Mouse (Mus musculus): ENCODE results near the gene Prrc2a. TPM values are rescaled to one million over a fixed set of nuclear protein-coding genes. Genes with fewer than 3 reads are reported as not detected.

Prrc2a gene
- polyA plus RNA-seq (2012; rRNA removed) (404 and 512 TPM in 2 replicates), polyA plus RNA-seq (2014; fragmentation: Nextera tagmentation; extraction: Ambion mirVana) (192 and 196 TPM in 2 replicates)

DNA sequence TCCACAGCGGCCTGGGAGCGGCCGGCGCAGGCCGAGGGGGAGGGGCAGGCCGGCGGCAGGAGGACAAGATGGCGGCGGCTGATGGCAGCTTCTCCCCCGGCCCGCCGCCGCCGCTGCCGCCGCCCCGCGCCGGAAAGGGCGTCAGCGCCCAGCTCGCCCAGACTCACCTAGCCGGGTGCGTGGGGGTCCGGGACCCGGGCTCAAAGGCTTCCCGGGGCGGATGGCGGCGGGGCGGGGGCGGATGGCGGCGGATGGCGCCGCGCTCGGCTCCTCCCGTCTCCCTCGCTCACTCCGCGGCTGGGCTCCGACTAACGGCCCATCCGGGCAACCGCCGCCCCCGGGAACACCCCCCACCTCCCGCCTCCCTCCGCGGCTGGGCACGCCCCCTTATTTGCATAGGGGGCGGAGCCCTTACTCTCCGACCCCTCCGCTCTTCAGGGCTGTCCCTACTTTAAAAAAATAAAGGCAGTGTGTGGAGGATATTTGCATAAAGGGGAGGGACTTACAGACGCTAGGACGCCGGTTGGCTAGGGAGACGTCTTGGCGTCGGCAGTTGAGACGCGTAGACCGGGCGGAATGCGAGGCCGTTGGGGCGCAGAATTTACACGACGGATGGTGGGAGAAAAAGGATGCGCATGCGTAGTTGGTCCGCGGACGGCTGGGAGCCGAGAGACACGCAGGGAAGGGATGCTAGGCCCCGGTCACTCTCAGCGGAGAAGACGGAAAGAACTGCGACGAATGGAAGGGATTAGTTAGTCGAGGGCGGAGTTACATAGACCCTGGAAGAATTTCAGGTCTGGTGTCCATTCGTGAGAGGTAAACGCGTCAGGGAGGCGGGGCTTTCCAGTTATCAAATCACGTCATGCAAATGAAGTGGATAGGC, at the start of gene Prrc2a:
Prrc2a (minus strand) TSS at position 330 of the 883 bp plus-strand sequence.
- peak within 1 kb of the TSS; percentile 85 for H3K4me2 ChIP-seq (replicated peaks; ENCODE audit: low read depth, low read length, severe bottlenecking)
- peak within 1 kb of the TSS; percentile 99 for H3K4me3 ChIP-seq (replicated peaks; ENCODE audit: low read length)
- WGBS: 0% methylated on average over 46 of the region's 89 CpGs
- peak; percentile 96 for ATAC-seq (ENCODE audit: low FRiP score, low read depth)
- H3K9ac ChIP-seq (ENCODE audit: low read depth, low read length, severe bottlenecking): peak within 1 kb of the TSS; percentile 99
- peaks cover 29% of the 10 kb centered on the region for H3K36me3 ChIP-seq (ENCODE audit: control insufficient read depth, insufficient read depth, low read length)
- peak; percentile 53; the same call in 1 of the 2 replicates for TF ChIP-seq POLR2A (IDR thresholded peaks at IDR 0.05; ENCODE audit: borderline replicate concordance, extremely low read depth, insufficient read depth, insufficient read length)
- no peaks in the 10 kb centered on the region for H3K9me3 ChIP-seq (ENCODE audit: control insufficient read depth, low read length)
- H3K27me3 ChIP-seq (ENCODE audit: control insufficient read depth, insufficient read depth, low read length): no peaks in the 10 kb centered on the region
- H3K4me1 ChIP-seq (ENCODE audit: control insufficient read depth, insufficient read depth, low read length): peaks cover 14% of the 10 kb centered on the region
- H3K27ac ChIP-seq (replicated peaks; ENCODE audit: low read depth, low read length): peak within 1 kb of the TSS; percentile 96
- DNase-seq (ENCODE audit: low spot score): peak; percentile 98

DNA sequence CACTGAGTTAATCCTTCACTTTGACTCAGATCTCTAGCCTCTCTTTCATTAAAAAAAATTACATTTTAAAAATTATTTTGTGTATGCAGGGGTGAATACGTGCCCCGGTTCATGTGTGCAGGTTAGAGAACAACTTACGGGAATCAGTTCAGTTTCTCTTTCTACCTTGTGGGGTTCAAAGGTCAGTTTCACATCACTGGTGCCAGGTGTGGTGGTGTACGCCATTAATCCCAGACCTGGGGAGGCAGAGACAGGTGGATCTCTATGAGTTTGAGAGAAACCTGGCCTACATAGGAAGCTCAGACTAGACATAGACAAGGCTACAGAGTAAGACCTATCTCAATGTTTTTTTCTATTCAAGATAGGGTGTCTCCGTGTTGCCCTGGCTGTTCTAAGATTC, 48.4 kb upstream of the Prrc2a start:
- no peak overlapping the region for H3K27ac ChIP-seq (replicated peaks; ENCODE audit: low read depth, low read length)
- H3K4me2 ChIP-seq (replicated peaks; ENCODE audit: low read depth, low read length, severe bottlenecking): no peak overlapping the region
- H3K9ac ChIP-seq (ENCODE audit: low read depth, low read length, severe bottlenecking): no peak overlapping the region
- no peaks in the 10 kb centered on the region for H3K4me1 ChIP-seq (ENCODE audit: control insufficient read depth, insufficient read depth, low read length)
- H3K36me3 ChIP-seq (ENCODE audit: control insufficient read depth, insufficient read depth, low read length): no peaks in the 10 kb centered on the region
- no peaks in the 10 kb centered on the region for H3K27me3 ChIP-seq (ENCODE audit: control insufficient read depth, insufficient read depth, low read length)
- H3K9me3 ChIP-seq (ENCODE audit: control insufficient read depth, low read length): no peaks in the 10 kb centered on the region
- WGBS: 87% methylated on average over 5 of the region's 5 CpGs
- DNase-seq (ENCODE audit: low spot score) (no peak), ATAC-seq (ENCODE audit: low FRiP score, low read depth) (no peak)
- no peak overlapping the region for H3K4me3 ChIP-seq (replicated peaks; ENCODE audit: low read length)
- no peak for TF ChIP-seq POLR2A (IDR thresholded peaks at IDR 0.05; ENCODE audit: borderline replicate concordance, extremely low read depth, insufficient read depth, insufficient read length)

DNA sequence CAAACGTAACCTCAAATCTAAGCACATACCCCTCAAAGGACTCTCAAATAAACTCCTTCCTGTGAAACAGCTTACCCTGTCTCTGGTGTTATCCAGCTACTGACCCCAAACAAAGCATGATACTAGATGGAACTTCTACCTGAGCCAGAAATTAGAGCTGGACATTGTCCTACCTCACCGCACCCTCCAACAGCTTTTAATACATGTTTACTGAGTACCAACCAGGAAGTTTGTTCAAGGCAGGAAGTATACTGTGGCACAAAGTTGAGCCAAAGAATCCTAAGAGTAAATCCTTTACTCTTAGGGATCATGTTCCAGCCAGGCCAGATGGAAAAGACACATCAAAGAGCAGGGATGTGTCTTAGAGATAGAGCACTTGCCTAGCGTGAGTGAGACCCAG, 45.9 kb upstream of the Prrc2a start:
- no peak for TF ChIP-seq POLR2A (IDR thresholded peaks at IDR 0.05; ENCODE audit: borderline replicate concordance, extremely low read depth, insufficient read depth, insufficient read length)
- H3K4me3 ChIP-seq (replicated peaks; ENCODE audit: low read length): no peak overlapping the region
- 64% methylated on average over 3 of the region's 3 CpGs for WGBS

DNA sequence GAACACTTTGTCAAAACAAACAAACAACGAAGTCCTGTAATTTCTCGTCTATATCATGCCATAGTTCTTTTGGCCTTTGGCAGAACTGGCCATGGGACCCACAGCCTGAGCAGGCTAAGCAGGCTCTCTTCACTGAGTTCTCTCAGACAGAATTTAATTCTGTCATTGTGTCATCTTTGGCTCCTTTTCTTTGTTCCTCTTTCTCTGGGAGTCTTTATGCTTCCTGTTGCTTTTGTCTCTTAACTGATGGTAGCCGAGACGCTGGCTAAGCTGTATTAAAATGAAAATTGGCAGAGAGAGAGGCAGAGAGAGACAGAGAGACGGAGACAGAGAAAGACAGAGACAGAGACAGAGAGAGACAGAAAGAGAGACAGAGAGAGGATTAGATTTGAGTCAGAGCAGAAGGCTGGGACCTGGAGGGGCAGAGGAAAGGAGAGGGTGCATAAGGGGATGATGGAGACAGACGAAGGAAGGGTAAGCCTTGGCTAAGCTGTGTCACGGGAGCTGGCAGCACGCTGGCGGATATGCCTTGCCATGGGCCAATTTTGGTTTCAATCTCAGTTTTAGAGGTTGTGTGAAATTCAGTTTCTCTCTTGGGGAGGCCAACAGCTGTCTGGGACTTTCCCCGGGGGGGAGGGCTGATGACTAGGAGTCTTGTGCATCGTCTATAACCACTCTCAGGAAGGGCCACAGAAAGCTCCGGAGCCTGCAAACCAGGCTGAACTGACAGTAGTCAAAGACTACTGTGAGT, 45.3 kb upstream of the Prrc2a start:
- H3K9me3 ChIP-seq (ENCODE audit: control insufficient read depth, low read length): no peaks in the 10 kb centered on the region
- no peak overlapping the region for H3K9ac ChIP-seq (ENCODE audit: low read depth, low read length, severe bottlenecking)
- WGBS: 78% methylated on average over 12 of the region's 12 CpGs
- no peak overlapping the region for H3K4me3 ChIP-seq (replicated peaks; ENCODE audit: low read length)
- H3K4me2 ChIP-seq (replicated peaks; ENCODE audit: low read depth, low read length, severe bottlenecking): no peak overlapping the region
- ATAC-seq (ENCODE audit: low FRiP score, low read depth) (no peak), DNase-seq (ENCODE audit: low spot score) (no peak)
- H3K27me3 ChIP-seq (ENCODE audit: control insufficient read depth, insufficient read depth, low read length): no peaks in the 10 kb centered on the region
- no peaks in the 10 kb centered on the region for H3K36me3 ChIP-seq (ENCODE audit: control insufficient read depth, insufficient read depth, low read length)
- H3K27ac ChIP-seq (replicated peaks; ENCODE audit: low read depth, low read length): no peak overlapping the region
- H3K4me1 ChIP-seq (ENCODE audit: control insufficient read depth, insufficient read depth, low read length): no peaks in the 10 kb centered on the region
- no peak for TF ChIP-seq POLR2A (IDR thresholded peaks at IDR 0.05; ENCODE audit: borderline replicate concordance, extremely low read depth, insufficient read depth, insufficient read length)

More for the DNA sequence above, 45.9 kb upstream of the Prrc2a start:
- no peaks in the 10 kb centered on the region for H3K27me3 ChIP-seq (ENCODE audit: control insufficient read depth, insufficient read depth, low read length)
- ATAC-seq (ENCODE audit: low FRiP score, low read depth) (no peak), DNase-seq (ENCODE audit: low spot score) (no peak)
- H3K36me3 ChIP-seq (ENCODE audit: control insufficient read depth, insufficient read depth, low read length): no peaks in the 10 kb centered on the region
- no peaks in the 10 kb centered on the region for H3K4me1 ChIP-seq (ENCODE audit: control insufficient read depth, insufficient read depth, low read length)
- no peaks in the 10 kb centered on the region for H3K9me3 ChIP-seq (ENCODE audit: control insufficient read depth, low read length)
- H3K27ac ChIP-seq (replicated peaks; ENCODE audit: low read depth, low read length): no peak overlapping the region
- no peak overlapping the region for H3K4me2 ChIP-seq (replicated peaks; ENCODE audit: low read depth, low read length, severe bottlenecking)
- no peak overlapping the region for H3K9ac ChIP-seq (ENCODE audit: low read depth, low read length, severe bottlenecking)

DNA sequence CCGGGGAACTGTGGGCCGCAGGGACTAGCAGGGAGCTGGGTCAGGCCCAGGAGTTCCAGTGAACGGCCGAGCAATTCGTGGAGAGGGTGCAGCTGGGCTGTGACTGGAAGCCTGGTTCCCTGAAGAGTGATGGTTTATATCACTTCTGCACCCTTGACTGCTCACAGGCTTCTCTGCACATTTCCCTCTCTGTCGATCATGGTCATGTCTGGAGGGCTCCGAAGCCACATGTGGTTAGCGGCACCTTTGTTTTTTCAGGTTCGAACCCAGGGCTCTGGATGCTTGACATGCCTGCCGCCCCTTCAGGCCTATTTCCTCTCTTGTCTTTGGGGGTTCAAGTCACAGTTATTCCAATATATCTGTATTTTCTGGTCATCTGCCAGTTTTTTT, 40.7 kb upstream of the Prrc2a start:
- no peaks in the 10 kb centered on the region for H3K27me3 ChIP-seq (ENCODE audit: control insufficient read depth, insufficient read depth, low read length)
- H3K9me3 ChIP-seq (ENCODE audit: control insufficient read depth, low read length): no peaks in the 10 kb centered on the region
- no peak overlapping the region for H3K27ac ChIP-seq (replicated peaks; ENCODE audit: low read depth, low read length)
- DNase-seq (ENCODE audit: low spot score) (no peak), ATAC-seq (ENCODE audit: low FRiP score, low read depth) (no peak)
- no peak overlapping the region for H3K9ac ChIP-seq (ENCODE audit: low read depth, low read length, severe bottlenecking)
- H3K4me3 ChIP-seq (replicated peaks; ENCODE audit: low read length): no peak overlapping the region
- H3K4me1 ChIP-seq (ENCODE audit: control insufficient read depth, insufficient read depth, low read length): no peaks in the 10 kb centered on the region
- WGBS: 58% methylated on average over 10 of the region's 10 CpGs
- no peak overlapping the region for H3K4me2 ChIP-seq (replicated peaks; ENCODE audit: low read depth, low read length, severe bottlenecking)
- H3K36me3 ChIP-seq (ENCODE audit: control insufficient read depth, insufficient read depth, low read length): no peaks in the 10 kb centered on the region
- TF ChIP-seq POLR2A (IDR thresholded peaks at IDR 0.05; ENCODE audit: borderline replicate concordance, extremely low read depth, insufficient read depth, insufficient read length): no peak
